Mouse (Mus musculus) megakaryocyte-erythroid progenitor cell, adult 5-6 weeks (primary cell): ENCODE data around the gene Babam2. TPM values are rescaled to one million over a fixed set of nuclear protein-coding genes. Genes with fewer than 3 reads are reported as not detected.

Source experiments
- ATAC-seq: replicated peaks from 2 replicates; pipeline ENCODE4 v1.8.0; 2016; ENCODE audit warnings: mild to moderate bottlenecking, inconsistent platforms; ENCODE audit not compliant: severe bottlenecking, poor library complexity, low FRiP score, low TSS enrichment
- total RNA-seq, 2 experiments: library from RNA; stranded (forward) in 1 of 2; stranded (reverse) in 1 of 2; fragments of 200-1000, 215-1000 nt in 1 of 2; fragments of >200 nt in 1 of 2; fragmentation: Nextera tagmentation in 1 of 2; gene quantifications; 2 replicates each; pipeline ENCODE4 v1.2.3; 2014 to 2017

The Babam2 gene
- total RNA-seq, 2 experiments from 2014 or later: 50.5 to 82.0 TPM

GRCm38 (mm10) chr5:32132971-32133501 lies 435.6 kb downstream of the Babam2 start:
- no peak for ATAC-seq

- no peak for ATAC-seq
Observed at GRCm38 (mm10) chr5:32133549-32134004, 436.1 kb downstream of the Babam2 start.

GRCm38 (mm10) chr5:32134051-32134732 lies 436.7 kb downstream of the Babam2 start:
- ATAC-seq: no peak

Other genes with a start within 250 kb of the Babam2 start
- gene Zfp512, start 245.3 kb upstream of the Babam2 start, total RNA-seq (2014; fragmentation: Nextera tagmentation): 22.8 and 23.5 TPM in 2 replicates
- gene Zfp512, start 245.3 kb upstream of the Babam2 start, total RNA-seq (2017): 28.6 and 54.5 TPM in 2 replicates
- gene 4930548H24Rik, start 211.9 kb upstream of the Babam2 start, total RNA-seq (2014; fragmentation: Nextera tagmentation): 4.4 TPM in 1 of 2 replicates, not detected in the other
- gene 4930548H24Rik, start 211.9 kb upstream of the Babam2 start, total RNA-seq (2017): 0.75 TPM in 1 of 2 replicates, not detected in the other
- 34.3 and 34.8 TPM in 2 replicates for gene Gpn1, start 202.9 kb upstream of the Babam2 start, total RNA-seq (2014; fragmentation: Nextera tagmentation)
- gene Gpn1, start 202.9 kb upstream of the Babam2 start, total RNA-seq (2017): 39.7 and 46.9 TPM in 2 replicates
- 61.9 and 72.9 TPM in 2 replicates for gene Slc4a1ap, start 170.7 kb upstream of the Babam2 start, total RNA-seq (2014; fragmentation: Nextera tagmentation)
- gene Slc4a1ap, start 170.7 kb upstream of the Babam2 start, total RNA-seq (2017): 41.4 and 59.8 TPM in 2 replicates
- gene Supt7l, start 169.9 kb upstream of the Babam2 start, total RNA-seq (2014; fragmentation: Nextera tagmentation): 18.2 and 23.9 TPM in 2 replicates
- gene Supt7l, start 169.9 kb upstream of the Babam2 start, total RNA-seq (2017): 18.8 and 29.6 TPM in 2 replicates
- gene Mrpl33, start 100.7 kb upstream of the Babam2 start, total RNA-seq (2014; fragmentation: Nextera tagmentation): 290 and 320 TPM in 2 replicates
- 93.4 and 153 TPM in 2 replicates for gene Mrpl33, start 100.7 kb upstream of the Babam2 start, total RNA-seq (2017)
- 21.5 and 29.3 TPM in 2 replicates for gene Rbks, start 57 bp upstream of the Babam2 start, total RNA-seq (2014; fragmentation: Nextera tagmentation)
- 27.3 and 33.7 TPM in 2 replicates for gene Rbks, start 57 bp upstream of the Babam2 start, total RNA-seq (2017)